Mouse (Mus musculus): ENCODE measurements at regions not wholly inside any gene's neighbourhood (a gene's known extent, or its start where the extent isn't known, plus 50 kb on each side); places are given as distances from the start of the nearest gene placed in this dataset.

DNA sequence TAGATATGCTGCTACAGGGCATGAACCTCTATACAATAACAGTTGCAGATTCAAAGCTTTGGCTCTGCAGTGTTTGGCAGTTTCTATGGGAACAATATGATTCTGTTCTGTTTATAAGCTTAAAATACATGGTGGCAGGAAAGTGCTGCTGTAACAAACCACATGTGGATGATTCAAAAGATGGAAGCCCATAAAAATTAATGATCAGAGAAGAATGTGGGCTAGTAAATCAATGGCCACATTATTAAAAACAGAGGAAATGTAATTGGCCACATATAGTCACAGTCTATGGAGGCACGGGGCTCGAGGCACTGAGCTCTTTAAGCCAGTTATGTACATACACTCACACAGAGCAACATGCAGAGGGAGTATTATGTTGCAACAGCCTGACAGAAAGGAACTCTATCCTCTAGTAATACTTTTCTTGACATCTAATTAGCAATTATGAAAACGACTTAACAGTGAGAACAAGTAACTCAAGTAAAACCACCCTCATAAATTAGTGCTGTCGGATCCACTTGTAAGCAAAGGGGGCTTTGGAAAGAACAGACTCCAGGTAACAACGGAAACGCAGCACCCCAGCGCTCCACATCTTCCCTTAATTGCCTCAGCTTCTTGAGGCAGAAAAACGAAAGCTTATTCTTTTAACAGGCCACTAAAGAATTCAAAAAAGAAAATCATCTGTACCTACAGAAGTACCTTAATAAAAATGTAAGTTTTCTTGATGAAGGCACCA lies 1323.6 kb upstream of the 1700008P02Rik start:
- H3K27me3 ChIP-seq: no peaks in the 10 kb centered on the region
- H3K27ac ChIP-seq: no peak overlapping the region
- no peak overlapping the region for H3K4me2 ChIP-seq
- no peak overlapping the region for H3K9ac ChIP-seq
- H3K36me3 ChIP-seq: no peaks in the 10 kb centered on the region
- H3K4me3 ChIP-seq: no peak overlapping the region
- no peaks in the 10 kb centered on the region for H3K4me1 ChIP-seq
- H3K9me3 ChIP-seq: no peaks in the 10 kb centered on the region
- WGBS: 5% methylated on average over 8 of the region's 8 CpGs
- ATAC-seq (ENCODE audit: insufficient number of reproducible peaks, low FRiP score, low TSS enrichment, low read depth): peak; percentile 67
